Mouse (Mus musculus): ENCODE data around the gene Prrt1.

The Prrt1 gene

GRCm38 (mm10) chr17:34651507-34652221 lies 22.3 kb downstream of the Prrt1 start:
- DNase-seq: no peak

GRCm38 (mm10) chr17:34652546-34652945 lies 23.2 kb downstream of the Prrt1 start:
- no peak for DNase-seq

GRCm38 (mm10) chr17:34652985-34653384 lies 23.7 kb downstream of the Prrt1 start:
- DNase-seq: no peak

GRCm38 (mm10) chr17:34653746-34654285 lies 24.5 kb downstream of the Prrt1 start:
- no peak for DNase-seq

- DNase-seq: no peak
These were observed 25.1 kb downstream of the Prrt1 start for GRCm38 (mm10) chr17:34654392-34654791.

GRCm38 (mm10) chr17:34655160-34655559 lies 25.8 kb downstream of the Prrt1 start:
- DNase-seq: no peak

- no peak for DNase-seq
These were observed 26.3 kb downstream of the Prrt1 start for GRCm38 (mm10) chr17:34655581-34655991.

GRCm38 (mm10) chr17:34656666-34657065 lies 27.3 kb downstream of the Prrt1 start:
- no peak for DNase-seq

- DNase-seq: no peak
These were observed 27.9 kb downstream of the Prrt1 start for GRCm38 (mm10) chr17:34657271-34657670.

GRCm38 (mm10) chr17:34658145-34658544 lies 28.8 kb downstream of the Prrt1 start:
- no peak for DNase-seq

- DNase-seq: no peak
These were observed 29.3 kb downstream of the Prrt1 start for GRCm38 (mm10) chr17:34658591-34658990.

- no peak for DNase-seq
These were observed 30.0 kb downstream of the Prrt1 start for GRCm38 (mm10) chr17:34659181-34659896.

GRCm38 (mm10) chr17:34659897-34660214 lies 30.5 kb downstream of the Prrt1 start:
- no peak for DNase-seq

GRCm38 (mm10) chr17:34660259-34660820 lies 31.0 kb downstream of the Prrt1 start:
- no peak for DNase-seq

GRCm38 (mm10) chr17:34661121-34661591 lies 31.8 kb downstream of the Prrt1 start:
- no peak for DNase-seq

- no peak for DNase-seq
These were observed 33.1 kb downstream of the Prrt1 start for GRCm38 (mm10) chr17:34662468-34662867.

GRCm38 (mm10) chr17:34662978-34663377 lies 33.6 kb downstream of the Prrt1 start:
- DNase-seq: no peak

- no peak for DNase-seq
These were observed 34.2 kb downstream of the Prrt1 start for GRCm38 (mm10) chr17:34663558-34663957.

GRCm38 (mm10) chr17:34664472-34664871 lies 35.1 kb downstream of the Prrt1 start:
- DNase-seq: no peak

GRCm38 (mm10) chr17:34670235-34670634 lies 40.9 kb downstream of the Prrt1 start, which contains the start of gene Tnxb:
TSS of gene Tnxb (plus strand) at chr17:34670535.
- no peak for DNase-seq

- no peak for DNase-seq
These were observed 42.1 kb downstream of the Prrt1 start for GRCm38 (mm10) chr17:34671151-34672066.

- no peak for DNase-seq
These were observed 43.0 kb downstream of the Prrt1 start for GRCm38 (mm10) chr17:34672246-34672792.

Measured in thymus, adult 18-20 months (tissue).